Mouse (Mus musculus): ENCODE results near the gene Rnf169. TPM values are rescaled to one million over a fixed set of nuclear protein-coding genes. Genes with fewer than 3 reads are reported as not detected.
A peak's percentile ranks its signal among the peaks of the same experiment; 100 is the strongest.
"Not testable (repeated sequence)": the region's sequence is repeated elsewhere in the genome, so short reads cannot be mapped to it uniquely, and the experiment has no call there.

Gene Rnf169
- polyA plus RNA-seq, 1 experiment, result 8.7 TPM

- Histone ChIP-seq H3K4me3 (replicated peaks; ENCODE audit: insufficient read depth, low read depth, low read length) (no peak overlapping the region), H3K27me3 (ENCODE audit: control insufficient read depth, insufficient read depth, low read length) (no peaks in the 10 kb centered on the region), H3K4me1 (ENCODE audit: control insufficient read depth, insufficient read depth, low read length) (peaks cover 31% of the 10 kb centered on the region), H3K27ac (ENCODE audit: insufficient read depth, low read length) (peak overlapping the region; percentile 84)
- DNase-seq, result peak; percentile 22 to 35
- 35% methylated on average over 9 of the region's 9 CpGs for WGBS
- TF ChIP-seq POLR2A (IDR thresholded peaks at IDR 0.05; ENCODE audit: borderline replicate concordance, insufficient read depth, low read length) (no peak), CTCF (IDR thresholded peaks at IDR 0.05; ENCODE audit: borderline replicate concordance, insufficient read depth, low read depth, low read length) (no peak)
Measured at GRCm38 (mm10) chr7:99966011-99966721, 14.1 kb downstream of the Rnf169 start.

GRCm38 (mm10) chr7:99965020-99965841 is 15.0 kb downstream of the Rnf169 start:
- WGBS, result 12% methylated on average over 9 of the region's 9 CpGs

DNA sequence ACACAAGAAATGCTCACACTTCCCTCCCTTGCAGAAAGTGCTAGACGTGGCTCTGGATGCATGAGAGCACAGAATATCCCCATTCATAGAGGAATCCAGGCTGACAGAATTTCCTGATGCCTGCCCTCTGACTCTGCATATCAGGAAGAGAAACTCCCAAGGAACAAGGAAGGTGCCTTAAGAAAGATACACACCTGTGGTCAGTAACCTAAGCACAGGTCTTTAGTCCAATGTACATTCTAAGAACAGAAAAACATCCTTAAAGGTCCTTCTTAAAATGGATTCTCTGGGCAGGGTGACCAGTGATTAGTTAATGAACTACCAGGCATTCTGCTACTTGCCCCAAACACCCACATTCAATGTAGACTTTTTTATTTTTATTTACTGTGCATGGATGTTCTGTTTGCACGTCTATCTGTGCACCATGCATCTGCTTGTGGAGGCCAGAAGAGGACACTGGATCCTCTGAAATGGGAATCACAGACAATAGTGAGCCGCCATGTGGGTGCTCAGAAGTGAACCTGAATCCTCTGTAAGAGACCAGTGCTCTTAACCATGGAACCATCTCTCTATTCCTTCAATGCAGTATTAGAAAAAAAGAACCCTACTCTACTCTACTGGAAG is 16.9 kb downstream of the Rnf169 start:
- Histone ChIP-seq H3K4me3 (replicated peaks; ENCODE audit: insufficient read depth, low read depth, low read length) (no peak overlapping the region), H3K27ac (ENCODE audit: insufficient read depth, low read length) (no peak overlapping the region), H3K27me3 (ENCODE audit: control insufficient read depth, insufficient read depth, low read length) (no peaks in the 10 kb centered on the region; the same call in 1 of the 2 replicates), H3K4me1 (ENCODE audit: control insufficient read depth, insufficient read depth, low read length) (peaks cover 29% of the 10 kb centered on the region)
- TF ChIP-seq POLR2A (IDR thresholded peaks at IDR 0.05; ENCODE audit: borderline replicate concordance, insufficient read depth, low read length) (no peak), CTCF (IDR thresholded peaks at IDR 0.05; ENCODE audit: borderline replicate concordance, insufficient read depth, low read depth, low read length) (no peak)
- 88% methylated on average over 3 of the region's 3 CpGs for whole genome bisulfite sequencing
- DNase-seq, result peak in 1 of 2 experiments; percentile 4

More at GRCm38 (mm10) chr7:99965020-99965841, 15.0 kb downstream of the Rnf169 start:
- peaks cover 37% of the 10 kb centered on the region for H3K4me1 ChIP-seq (ENCODE audit: control insufficient read depth, insufficient read depth, low read length)
- no peaks in the 10 kb centered on the region for H3K27me3 ChIP-seq (ENCODE audit: control insufficient read depth, insufficient read depth, low read length)
- TF ChIP-seq POLR2A (IDR thresholded peaks at IDR 0.05; ENCODE audit: borderline replicate concordance, insufficient read depth, low read length) (no peak), CTCF (IDR thresholded peaks at IDR 0.05; ENCODE audit: borderline replicate concordance, insufficient read depth, low read depth, low read length) (no peak)
- H3K4me3 ChIP-seq (replicated peaks; ENCODE audit: insufficient read depth, low read depth, low read length), result no peak overlapping the region
- peak overlapping the region; percentile 75 for H3K27ac ChIP-seq (ENCODE audit: insufficient read depth, low read length)
- peak; percentile 50 for DNase-seq

DNA sequence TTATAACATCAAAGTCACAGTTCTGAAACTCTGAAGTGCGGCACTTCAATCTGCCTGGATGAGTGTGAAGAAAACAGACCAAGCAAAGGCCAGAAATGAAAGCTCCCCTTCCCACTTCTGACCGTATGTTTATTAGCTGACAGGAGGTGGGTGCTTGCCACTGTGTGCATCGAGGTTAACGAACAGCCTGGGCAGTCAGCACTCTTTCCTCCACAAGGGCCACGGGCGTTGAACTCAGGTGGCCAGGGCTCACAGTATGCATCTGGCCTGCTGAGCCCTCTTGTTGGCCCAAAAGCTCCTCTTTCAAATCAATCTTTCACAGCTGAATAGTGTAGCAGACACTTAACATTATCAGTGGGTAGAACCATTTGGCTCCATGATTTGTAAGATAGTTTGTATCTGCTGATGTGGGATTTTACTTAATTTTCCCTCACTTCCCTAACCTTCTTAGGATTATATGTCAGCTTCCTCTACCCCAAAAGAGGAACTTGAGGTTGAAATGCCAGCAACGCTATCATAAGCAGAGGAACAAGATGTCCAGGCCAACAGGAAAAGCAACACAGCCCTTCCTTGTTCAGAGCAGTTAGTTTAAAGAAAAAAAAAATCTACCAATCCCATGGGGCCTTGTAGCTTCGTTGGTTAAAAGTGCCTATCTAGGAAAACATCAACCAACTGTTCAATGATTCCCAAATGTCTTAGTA is 17.6 kb downstream of the Rnf169 start:
- no peak for TF ChIP-seq CTCF (IDR thresholded peaks at IDR 0.05; ENCODE audit: borderline replicate concordance, insufficient read depth, low read depth, low read length)
- no peaks in the 10 kb centered on the region; the same call in 1 of the 2 replicates for H3K27me3 ChIP-seq (ENCODE audit: control insufficient read depth, insufficient read depth, low read length)
- peaks cover 29% of the 10 kb centered on the region for H3K4me1 ChIP-seq (ENCODE audit: control insufficient read depth, insufficient read depth, low read length)
- no peak overlapping the region for H3K4me3 ChIP-seq (replicated peaks; ENCODE audit: insufficient read depth, low read depth, low read length)
- 42% methylated on average over 8 of the region's 8 CpGs for WGBS
- DNase-seq, result peak in 1 of 2 experiments; percentile 8
- 0 out of 2 replicates have a peak overlapping the region, but pooled peaks have one; percentile 62 for H3K27ac ChIP-seq (ENCODE audit: insufficient read depth, low read length)

DNA sequence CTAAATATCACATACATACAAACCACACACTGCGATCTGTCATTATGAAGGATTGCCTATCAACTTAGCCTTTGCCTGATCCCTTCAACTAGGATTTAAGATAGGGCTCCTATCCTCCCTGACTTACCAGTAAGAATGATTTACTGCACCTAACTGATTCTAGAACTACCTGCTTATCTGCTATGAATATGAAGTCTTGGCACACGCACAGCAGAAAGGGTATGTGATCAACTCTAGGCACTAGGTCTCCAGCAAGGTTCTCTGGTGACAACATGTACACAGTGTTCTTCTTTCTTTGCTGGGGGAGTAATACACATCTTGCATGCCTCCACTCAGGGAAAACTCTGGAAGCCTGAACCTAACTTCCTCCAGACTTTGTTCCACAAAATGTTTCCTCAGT is 18.7 kb downstream of the Rnf169 start:
- no peak overlapping the region for H3K4me3 ChIP-seq (replicated peaks; ENCODE audit: insufficient read depth, low read depth, low read length)
- DNase-seq, result no peak
- no peak overlapping the region for H3K27ac ChIP-seq (ENCODE audit: insufficient read depth, low read length)
- no peak for TF ChIP-seq POLR2A (IDR thresholded peaks at IDR 0.05; ENCODE audit: borderline replicate concordance, insufficient read depth, low read length)
- no peak for TF ChIP-seq CTCF (IDR thresholded peaks at IDR 0.05; ENCODE audit: borderline replicate concordance, insufficient read depth, low read depth, low read length)
- H3K27me3 ChIP-seq (ENCODE audit: control insufficient read depth, insufficient read depth, low read length), result no peaks in the 10 kb centered on the region; the same call in 1 of the 2 replicates
- H3K4me1 ChIP-seq (ENCODE audit: control insufficient read depth, insufficient read depth, low read length), result peaks cover 30% of the 10 kb centered on the region
- WGBS, result 98% methylated on average over 2 of the region's 2 CpGs

DNA sequence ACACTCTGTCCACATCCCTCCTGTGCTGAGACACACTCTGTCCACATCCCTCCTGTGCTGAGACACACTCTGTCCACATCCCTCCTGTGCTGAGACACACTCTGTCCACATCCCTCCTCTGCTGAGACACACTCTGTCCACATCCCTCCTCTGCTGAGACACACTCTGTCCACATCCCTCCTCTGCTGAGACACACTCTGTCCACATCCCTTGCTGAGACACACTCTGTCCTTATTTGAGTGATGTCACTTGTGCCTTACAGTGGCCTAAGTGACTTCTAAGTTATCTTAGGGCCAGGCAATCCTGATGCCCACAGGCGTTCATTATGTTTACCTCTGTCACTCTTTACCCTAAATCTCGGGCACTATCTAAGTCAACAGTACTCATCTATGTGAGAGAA is 19.7 kb downstream of the Rnf169 start:
- DNase-seq, result peak in 1 of 2 experiments; percentile 10
- peaks cover 24% of the 10 kb centered on the region for H3K4me1 ChIP-seq (ENCODE audit: control insufficient read depth, insufficient read depth, low read length)
- WGBS, result 94% methylated on average over 2 of the region's 2 CpGs
- H3K27ac ChIP-seq (ENCODE audit: insufficient read depth, low read length); H3K4me3 ChIP-seq (replicated peaks; ENCODE audit: insufficient read depth, low read depth, low read length); H3K27me3 ChIP-seq (ENCODE audit: control insufficient read depth, insufficient read depth, low read length): not testable (repeated sequence)

- peaks cover 14% of the 10 kb centered on the region for H3K4me1 ChIP-seq (ENCODE audit: control insufficient read depth, insufficient read depth, low read length)
- TF ChIP-seq POLR2A (IDR thresholded peaks at IDR 0.05; ENCODE audit: borderline replicate concordance, insufficient read depth, low read length) (no peak), CTCF (IDR thresholded peaks at IDR 0.05; ENCODE audit: borderline replicate concordance, insufficient read depth, low read depth, low read length) (no peak)
- H3K27ac ChIP-seq (ENCODE audit: insufficient read depth, low read length), result no peak overlapping the region
- 35% methylated on average over 12 of the region's 12 CpGs for WGBS
- H3K27me3 ChIP-seq (ENCODE audit: control insufficient read depth, insufficient read depth, low read length), result no peaks in the 10 kb centered on the region; the same call in 1 of the 2 replicates
- H3K4me3 ChIP-seq (replicated peaks; ENCODE audit: insufficient read depth, low read depth, low read length), result no peak overlapping the region
- peak; percentile 17 to 29 for DNase-seq
Measured at GRCm38 (mm10) chr7:99957226-99957965, 22.9 kb downstream of the Rnf169 start.
